Mouse (Mus musculus) C2C12 (cell line): ENCODE data around the gene Pram1. TPM values are rescaled to one million over a fixed set of nuclear protein-coding genes. Genes with fewer than 3 reads are reported as not detected.
A peak's percentile ranks its signal among the peaks of the same experiment; 100 is the strongest.
"Not testable (repeated sequence)": the region's sequence is repeated elsewhere in the genome, so short reads cannot be mapped to it uniquely, and the experiment has no call there.

ENCODE experiments used
- H3K27me3 ChIP-seq: one replicate; pipeline ENCODE4 v1.6.1; 2011; ENCODE audit not compliant: control insufficient read depth, insufficient read depth, insufficient read length
- H3K36me3 ChIP-seq: one replicate; pipeline ENCODE4 v1.6.1; 2011; ENCODE audit not compliant: control insufficient read depth, insufficient read depth
- H3K4me3 ChIP-seq: one replicate; pipeline ENCODE4 v1.5.1; 2011; ENCODE audit warnings: mild to moderate bottlenecking, control low read depth; ENCODE audit not compliant: poor library complexity, insufficient read depth, severe bottlenecking
- H3K79me2 ChIP-seq: one replicate; pipeline ENCODE4 v1.6.1; 2011; ENCODE audit not compliant: control insufficient read depth, insufficient read depth
- H3K79me3 ChIP-seq: one replicate; pipeline ENCODE4 v1.6.1; 2011; ENCODE audit warnings: low read depth, control low read depth
- H3ac ChIP-seq: one replicate; pipeline ENCODE3; 2011; ENCODE audit warnings: low read depth; ENCODE audit not compliant: control insufficient read depth, insufficient read length
- CEBPB ChIP-seq: IDR thresholded peaks from one replicate; pipeline ENCODE4 v1.6.1; 2011; ENCODE audit warnings: low read depth, mild to moderate bottlenecking, control low read depth, moderate library complexity
- CTCF ChIP-seq: IDR thresholded peaks from one replicate; pipeline ENCODE4 v1.5.1; 2011; ENCODE audit not compliant: control insufficient read depth, insufficient read depth, insufficient read length
- FOSL1 ChIP-seq: IDR thresholded peaks from one replicate; pipeline ENCODE4 v1.8.0; 2011; ENCODE audit warnings: mild to moderate bottlenecking, low read length; ENCODE audit not compliant: poor library complexity, insufficient read depth, severe bottlenecking
- MAX ChIP-seq: IDR thresholded peaks from one replicate; pipeline ENCODE4 v1.6.1; 2011; ENCODE audit warnings: mild to moderate bottlenecking, control low read depth
- MYOD1 ChIP-seq: IDR thresholded peaks from one replicate; pipeline ENCODE4 v1.6.1; 2011; ENCODE audit warnings: low read depth; ENCODE audit not compliant: control insufficient read depth, insufficient read length
- MYOG ChIP-seq: IDR thresholded peaks from one replicate; pipeline ENCODE4 v1.6.1; 2011; ENCODE audit not compliant: control insufficient read depth, insufficient read length; ENCODE audit errors: extremely low read depth
- USF1 ChIP-seq: IDR thresholded peaks from one replicate; pipeline ENCODE4 v1.6.1; 2011; ENCODE audit warnings: low read depth, mild to moderate bottlenecking, control low read depth, moderate library complexity
- polyA plus RNA-seq: library from polyadenylated mRNA; unstranded; fragments of >200 nt; fragmentation: generic; extraction: Trizol; gene quantifications from one replicate; pipeline ENCODE4 v1.2.1, GENCODE M21; 2012; ENCODE audit warnings: missing spikeins

The Pram1 gene
- polyA plus RNA-seq, 1 experiment: not detected

GRCm38 (mm10) chr17:33607273-33607672 is 30.6 kb upstream of the Pram1 start:
- H3K79me3 ChIP-seq: no peaks in the 10 kb centered on the region
- H3ac ChIP-seq: no peak overlapping the region
- H3K36me3 ChIP-seq: no peaks in the 10 kb centered on the region
- no peak overlapping the region for H3K4me3 ChIP-seq
- TF ChIP-seq FOSL1 (no peak), MAX (no peak), CEBPB (no peak), MYOD1 (no peak), CTCF (no peak), USF1 (no peak), MYOG (no peak)
- H3K79me2 ChIP-seq: no peaks in the 10 kb centered on the region
- no peaks in the 10 kb centered on the region for H3K27me3 ChIP-seq

DNA sequence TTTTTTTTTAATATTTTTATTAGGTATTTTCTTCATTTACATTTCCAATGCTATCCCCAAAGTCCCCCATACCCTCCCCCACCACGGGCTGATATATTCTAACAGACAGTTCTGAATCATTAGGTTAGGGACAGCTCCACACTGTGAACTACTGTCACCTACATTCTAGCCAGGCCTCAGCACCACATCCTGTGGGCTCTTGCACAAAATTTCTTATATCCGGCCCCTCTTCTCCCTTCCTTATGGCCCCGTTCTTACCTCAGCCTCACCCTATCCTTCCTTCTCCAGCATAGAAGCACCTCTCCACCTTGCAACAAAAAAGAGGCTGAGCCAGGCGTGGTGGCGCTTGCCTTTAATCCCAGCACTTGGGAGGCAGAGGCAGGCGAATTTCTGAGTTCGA is 27.3 kb upstream of the Pram1 start:
- Histone ChIP-seq H3K27me3 (no peaks in the 10 kb centered on the region), H3K36me3 (no peaks in the 10 kb centered on the region), H3K79me2 (no peaks in the 10 kb centered on the region), H3K79me3 (no peaks in the 10 kb centered on the region), H3ac (no peak overlapping the region), H3K4me3 (no peak overlapping the region)
- TF ChIP-seq FOSL1 (no peak), MYOD1 (no peak), MAX (no peak), CEBPB (no peak), MYOG (no peak), USF1 (no peak), CTCF (no peak)

DNA sequence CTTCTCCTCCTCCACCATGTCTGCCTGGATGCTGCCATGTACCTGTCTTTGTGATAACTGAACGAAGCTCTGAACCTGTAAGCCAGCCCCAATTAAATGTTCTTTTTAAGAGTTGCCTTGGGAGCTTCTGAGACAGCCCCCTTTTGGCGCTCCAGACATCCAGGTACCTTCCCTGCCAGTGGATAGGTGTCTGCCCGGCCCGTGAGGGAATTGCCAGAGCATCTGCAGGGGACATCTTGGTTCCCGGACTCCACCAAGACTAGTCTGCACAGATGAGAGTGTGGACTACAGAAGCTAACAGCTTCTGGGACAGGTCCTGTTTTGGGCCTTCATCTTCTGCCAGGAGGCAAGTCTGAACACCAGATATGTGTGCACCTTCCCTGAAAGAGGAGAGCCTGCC is 24.1 kb upstream of the Pram1 start:
- H3K4me3 ChIP-seq, H3K36me3 ChIP-seq, H3K27me3 ChIP-seq, H3ac ChIP-seq, H3K79me2 ChIP-seq, H3K79me3 ChIP-seq: not testable (repeated sequence)

DNA sequence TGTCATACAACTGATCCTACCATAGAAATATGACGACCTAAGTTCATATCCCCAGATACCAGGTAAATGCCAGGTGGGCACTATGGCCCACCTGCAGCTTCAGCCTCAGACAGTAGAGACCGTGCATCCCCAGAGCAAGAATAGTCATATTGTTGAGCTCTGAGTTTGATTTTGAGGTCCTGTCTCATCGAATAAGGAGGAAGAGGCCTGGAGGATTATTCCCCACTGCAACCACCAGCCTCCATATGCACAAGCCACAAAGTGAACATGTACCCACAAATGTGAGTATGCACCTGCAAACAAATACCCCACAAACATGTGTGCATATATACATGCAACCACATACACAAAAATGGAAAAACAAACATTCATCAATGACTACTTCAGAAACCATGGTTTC is 10.6 kb upstream of the Pram1 start:
- H3K79me2 ChIP-seq: peaks cover 11% of the 10 kb centered on the region
- no peak overlapping the region for H3K4me3 ChIP-seq
- TF ChIP-seq MYOG (no peak), CTCF (no peak), USF1 (no peak), FOSL1 (no peak), MYOD1 (no peak), CEBPB (no peak), MAX (no peak)
- H3ac ChIP-seq: no peak overlapping the region
- peaks cover 11% of the 10 kb centered on the region for H3K36me3 ChIP-seq
- H3K27me3 ChIP-seq: no peaks in the 10 kb centered on the region
- H3K79me3 ChIP-seq: peaks cover 3% of the 10 kb centered on the region

- peak within 1 kb of the TSS; percentile 91 for H3ac ChIP-seq
- peaks cover 11% of the 10 kb centered on the region for H3K79me2 ChIP-seq
- TF ChIP-seq FOSL1 (no peak), CEBPB (no peak), MYOD1 (no peak), MYOG (no peak), USF1 (no peak), MAX (no peak), CTCF (no peak)
- peak within 1 kb of the TSS; percentile 48 for H3K4me3 ChIP-seq
- H3K27me3 ChIP-seq: no peaks in the 10 kb centered on the region
- H3K36me3 ChIP-seq: peaks cover 11% of the 10 kb centered on the region
- H3K79me3 ChIP-seq: peaks cover 3% of the 10 kb centered on the region
These were observed 9.0 kb upstream of the Pram1 start, which contains the start of gene Zfp414 for GRCm38 (mm10) chr17:33628621-33629486. Gene Zfp414, plus strand, starts transcription at chr17:33629090.

DNA sequence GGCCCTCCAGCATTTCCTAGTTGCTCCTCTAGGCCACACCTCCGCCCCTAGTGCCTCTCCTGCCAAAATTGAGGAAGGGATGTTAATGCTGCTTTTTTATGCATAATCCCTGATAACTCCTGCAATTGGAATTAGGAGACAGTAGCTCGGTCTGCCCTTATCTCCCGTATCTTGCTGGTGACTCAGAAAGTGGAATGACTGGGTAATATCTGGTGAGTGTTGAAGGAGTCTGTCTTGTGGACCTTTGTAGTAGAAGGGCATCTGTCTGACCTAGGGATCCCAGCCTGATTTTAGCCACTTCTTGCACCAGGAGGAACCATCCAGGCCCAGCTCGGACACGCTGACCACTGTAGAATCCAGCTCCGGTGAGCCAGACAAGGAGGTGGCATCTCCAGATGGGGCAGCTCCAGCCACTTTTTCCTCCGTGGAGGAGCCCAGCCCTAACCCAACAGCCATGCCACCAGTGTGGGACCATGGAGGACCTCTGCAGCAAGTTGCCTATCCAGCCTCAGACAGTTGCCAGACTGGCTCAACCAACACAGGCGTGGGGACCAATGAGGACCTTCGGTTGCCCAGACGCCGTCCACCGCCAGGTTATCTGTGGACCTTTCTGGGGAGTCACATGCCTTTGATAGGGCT is 8.2 kb upstream of the Pram1 start:
- H3K79me3 ChIP-seq: peaks cover 3% of the 10 kb centered on the region
- H3K36me3 ChIP-seq: peaks cover 18% of the 10 kb centered on the region
- H3K27me3 ChIP-seq: no peaks in the 10 kb centered on the region
- peaks cover 11% of the 10 kb centered on the region for H3K79me2 ChIP-seq
- TF ChIP-seq MYOG (no peak), MYOD1 (no peak), CEBPB (no peak), FOSL1 (no peak), MAX (no peak), CTCF (no peak), USF1 (no peak)
- H3ac ChIP-seq: peak overlapping the region; percentile 58
- peak overlapping the region; percentile 48 for H3K4me3 ChIP-seq
